Mouse (Mus musculus): ENCODE data around the gene Tubgcp2.

The Tubgcp2 gene

DNA sequence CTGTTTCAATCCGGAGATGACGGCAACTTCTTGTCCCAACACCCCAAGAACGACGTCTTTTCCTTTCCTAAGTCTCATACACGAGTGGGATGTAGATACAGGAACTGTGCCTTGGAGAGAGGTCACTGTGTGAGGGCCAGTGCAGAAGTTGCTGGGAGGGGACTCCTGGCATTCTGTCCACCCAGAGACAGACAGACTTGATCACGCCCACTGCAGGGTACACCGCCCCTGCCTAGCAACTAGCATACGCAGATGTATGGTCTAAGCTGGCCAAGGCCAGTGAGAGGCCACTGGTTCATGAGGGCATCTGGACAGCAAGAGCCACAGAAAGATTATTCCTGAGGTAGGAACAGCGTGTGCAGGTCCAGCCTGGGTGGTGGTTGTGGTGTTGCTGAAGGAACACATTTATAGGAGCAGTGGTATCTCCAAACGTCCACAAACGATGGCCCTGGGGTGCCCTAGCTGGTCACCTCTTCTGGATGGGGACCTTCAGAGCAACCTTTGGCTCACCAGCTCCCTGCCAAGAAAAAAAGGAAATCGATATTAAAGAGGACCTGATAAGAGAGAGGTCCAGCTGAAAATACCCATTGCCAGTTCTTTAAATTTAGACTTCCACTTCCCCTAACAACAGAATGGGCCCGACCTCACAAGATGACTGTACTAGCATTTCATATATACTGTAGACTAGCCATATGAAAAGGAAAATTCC, 57.3 kb downstream of the Tubgcp2 start:
- DNase-seq (ENCODE audit: low read depth): no peak

DNA sequence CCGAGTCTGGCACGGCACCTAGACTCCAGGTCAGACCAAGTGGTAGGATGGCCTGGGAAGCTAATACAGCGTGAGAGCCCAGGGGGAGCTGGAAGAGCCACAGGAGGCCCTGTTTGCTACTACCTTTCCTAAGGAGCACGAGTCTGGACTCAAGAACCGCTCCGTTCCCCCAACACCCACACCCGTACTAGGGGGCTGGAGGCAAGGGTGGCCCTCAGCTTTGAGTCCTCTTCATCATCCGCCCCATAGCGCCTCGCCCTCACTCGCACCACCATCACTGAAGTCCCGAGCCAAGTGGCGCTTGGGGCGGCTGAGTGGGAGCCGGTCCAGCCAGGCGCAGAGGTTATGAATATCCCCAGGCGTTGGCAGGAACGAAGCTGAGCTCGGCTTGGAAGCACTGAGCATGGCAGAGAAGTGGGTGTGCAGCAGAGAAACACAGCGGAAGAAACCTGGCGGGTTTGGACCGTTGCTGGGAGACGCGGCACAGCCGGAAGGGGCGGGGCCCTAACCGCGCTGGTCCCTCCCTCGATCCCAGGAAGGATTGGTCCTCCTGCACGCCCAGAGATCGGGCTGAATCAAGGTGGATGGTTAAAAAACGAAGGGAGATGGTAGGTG, 58.1 kb downstream of the Tubgcp2 start, which contains the start of gene 6430531B16Rik:
6430531B16Rik (minus strand) TSS at position 478 of the 615 bp plus-strand sequence.
- DNase-seq (ENCODE audit: low read depth): peak; percentile 81

GRCm38 (mm10) chr7:139975471-139975870, 61.0 kb downstream of the Tubgcp2 start:
- no peak for DNase-seq (ENCODE audit: low read depth)

DNA sequence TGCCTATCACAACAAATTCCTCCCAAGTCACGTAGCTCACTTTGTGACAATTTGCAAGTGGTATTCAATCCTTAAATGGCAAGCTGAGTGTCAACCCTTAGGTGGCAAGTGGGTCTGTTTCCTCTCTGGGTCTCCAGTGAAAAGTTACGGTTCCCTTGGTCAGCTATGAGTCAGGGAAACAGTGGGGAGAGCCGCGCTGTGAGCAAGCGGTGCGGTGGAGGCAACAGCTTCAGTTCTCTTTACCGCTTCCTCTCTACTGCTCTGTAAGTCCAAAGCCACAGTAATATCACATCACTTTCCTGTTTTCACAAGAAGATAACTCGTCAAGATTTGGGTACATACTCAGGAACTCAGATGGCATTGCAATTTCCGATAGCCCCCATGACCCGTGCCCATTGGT, 62.2 kb downstream of the Tubgcp2 start:
- peak; percentile 64 for DNase-seq (ENCODE audit: low read depth)

GRCm38 (mm10) chr7:139972923-139973331, 63.5 kb downstream of the Tubgcp2 start:
- no peak for DNase-seq (ENCODE audit: low read depth)

GRCm38 (mm10) chr7:139971436-139971835, 65.0 kb downstream of the Tubgcp2 start:
- DNase-seq (ENCODE audit: low read depth): no peak

GRCm38 (mm10) chr7:139970979-139971378, 65.5 kb downstream of the Tubgcp2 start:
- no peak for DNase-seq (ENCODE audit: low read depth)

GRCm38 (mm10) chr7:139970216-139970919, 66.1 kb downstream of the Tubgcp2 start:
- no peak for DNase-seq (ENCODE audit: low read depth)

DNA sequence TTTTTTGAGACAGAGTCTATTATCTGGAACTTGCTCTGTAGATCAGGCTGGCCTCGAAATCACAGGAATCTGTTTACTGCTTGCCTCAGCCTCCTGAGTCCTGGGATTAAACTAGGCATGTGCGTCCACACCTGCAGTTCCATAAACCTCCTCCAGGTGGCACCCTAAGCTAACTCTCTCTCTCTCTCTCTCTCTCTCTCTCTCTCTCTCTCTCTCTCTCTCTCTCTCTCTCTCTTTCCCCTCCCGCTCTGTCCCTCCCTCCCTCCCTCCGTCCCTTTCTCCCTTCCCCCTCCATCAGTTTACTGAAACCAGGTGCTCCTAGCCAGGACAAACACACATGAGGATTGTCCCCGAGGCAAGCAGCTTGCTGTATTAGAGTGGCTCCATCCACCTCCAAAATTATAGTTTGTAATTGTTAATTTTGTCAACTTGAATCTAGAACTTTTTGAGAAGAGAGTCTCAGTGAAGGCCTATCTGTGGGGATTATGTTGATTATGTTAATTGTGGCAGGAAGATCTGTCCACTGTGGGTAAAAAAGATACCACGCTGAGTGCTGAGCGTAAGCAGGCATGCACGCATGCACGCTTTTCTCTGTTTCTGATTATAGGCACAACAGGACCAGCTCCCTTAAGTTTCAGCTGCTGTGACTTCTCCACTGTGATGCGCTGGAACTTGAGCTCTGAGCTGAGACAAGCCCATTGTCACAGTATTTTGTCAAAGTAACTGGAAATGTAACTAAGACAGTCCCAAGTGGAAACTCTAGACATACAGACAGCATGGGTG, 66.9 kb downstream of the Tubgcp2 start:
- peak; percentile 89 for DNase-seq (ENCODE audit: low read depth)

DNA sequence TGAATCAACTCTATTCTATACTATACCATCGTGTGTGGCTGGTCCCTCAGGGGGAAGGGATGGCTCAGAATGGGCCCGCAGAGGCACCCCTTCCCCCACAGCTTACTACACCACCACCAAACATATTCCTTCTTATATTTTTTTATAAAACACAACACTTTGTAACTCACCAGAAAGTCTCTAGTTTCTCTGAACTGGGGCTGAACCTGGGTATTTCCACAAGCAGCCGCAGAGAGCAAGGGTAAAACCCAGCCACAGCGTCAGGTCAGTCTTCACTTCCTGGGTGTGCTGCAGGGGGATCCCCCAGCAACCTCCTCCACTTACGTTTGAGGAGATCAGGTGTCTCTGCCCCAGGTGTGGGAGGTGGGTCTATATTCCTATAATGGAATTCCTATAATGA, 68.0 kb downstream of the Tubgcp2 start:
- DNase-seq (ENCODE audit: low read depth): peak; percentile 77

- no peak for DNase-seq (ENCODE audit: low read depth)
These were observed 69.3 kb downstream of the Tubgcp2 start for GRCm38 (mm10) chr7:139967175-139967574.

DNA sequence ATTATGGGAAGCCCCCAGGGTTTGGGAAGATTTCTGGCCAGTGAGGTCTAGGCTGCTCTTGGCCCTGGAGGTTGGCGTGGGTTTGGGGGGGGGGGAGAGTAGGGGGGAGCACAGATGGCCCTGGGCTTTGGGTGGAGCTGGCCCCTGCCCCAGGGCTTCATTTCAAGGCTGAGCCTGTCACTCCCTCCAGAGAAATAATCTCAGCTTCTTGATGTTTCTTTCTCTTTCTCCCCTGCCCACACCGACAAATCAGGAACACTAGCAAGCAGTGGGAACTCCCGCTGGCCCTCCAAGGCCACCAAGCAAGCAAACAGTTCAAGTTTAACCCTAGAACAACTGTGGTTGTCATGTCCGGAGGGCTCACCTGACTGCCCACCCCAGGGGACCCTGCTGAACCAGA, 72.7 kb downstream of the Tubgcp2 start:
- DNase-seq (ENCODE audit: low read depth): no peak

- no peak for DNase-seq (ENCODE audit: low read depth)
These were observed 75.3 kb downstream of the Tubgcp2 start for GRCm38 (mm10) chr7:139961141-139961540.

- no peak for DNase-seq (ENCODE audit: low read depth)
These were observed 78.5 kb downstream of the Tubgcp2 start for GRCm38 (mm10) chr7:139957958-139958357.

GRCm38 (mm10) chr7:139957437-139957836, 79.0 kb downstream of the Tubgcp2 start:
- DNase-seq (ENCODE audit: low read depth): no peak

DNA sequence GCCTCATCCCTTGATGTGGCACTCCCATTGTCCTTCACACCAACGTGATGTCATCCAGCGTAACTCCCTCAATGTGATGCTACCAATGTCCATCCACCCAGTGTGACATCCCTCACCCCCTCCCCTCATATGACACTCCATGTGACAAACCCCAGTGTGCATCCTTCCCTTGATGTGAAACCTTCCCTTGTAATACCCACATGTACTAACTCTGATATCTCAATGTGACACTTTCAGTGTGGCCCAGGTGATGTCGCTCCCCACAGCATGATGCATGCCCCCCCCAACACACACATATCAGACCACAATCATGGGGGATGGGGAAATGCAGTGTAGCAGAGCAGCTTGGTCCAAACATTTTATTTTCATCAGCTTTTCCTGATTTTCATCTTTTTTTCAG, 79.8 kb downstream of the Tubgcp2 start:
- DNase-seq (ENCODE audit: low read depth): no peak

DNA sequence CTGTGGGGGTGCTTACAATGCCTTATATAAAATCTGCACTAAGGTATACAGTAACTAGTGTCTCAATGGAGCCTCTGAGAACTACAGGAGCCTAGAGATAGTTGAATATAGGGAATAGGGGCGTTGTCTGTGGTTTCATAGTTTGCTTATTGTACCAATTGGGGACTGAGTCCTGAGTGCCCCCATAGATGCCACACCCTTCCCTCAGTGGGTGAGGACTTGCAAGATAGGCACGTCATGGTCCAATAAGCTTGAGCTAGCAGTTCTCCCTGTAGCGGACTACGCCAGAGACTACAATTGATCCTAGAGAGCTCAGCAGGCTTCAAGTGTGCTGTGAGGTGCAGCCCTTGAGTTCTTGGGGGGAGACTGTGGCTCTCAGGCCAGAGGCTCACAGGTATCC, 81.0 kb downstream of the Tubgcp2 start:
- DNase-seq (ENCODE audit: low read depth): no peak

- DNase-seq (ENCODE audit: low read depth): no peak
These were observed 84.4 kb downstream of the Tubgcp2 start for GRCm38 (mm10) chr7:139951991-139952633.

GRCm38 (mm10) chr7:139951079-139951478, 85.4 kb downstream of the Tubgcp2 start:
- DNase-seq (ENCODE audit: low read depth): peak; percentile 60

- DNase-seq (ENCODE audit: low read depth): peak; percentile 78
These were observed 86.0 kb downstream of the Tubgcp2 start for GRCm38 (mm10) chr7:139950283-139950971.

- DNase-seq (ENCODE audit: low read depth): peak; percentile 71
These were observed 86.6 kb downstream of the Tubgcp2 start for GRCm38 (mm10) chr7:139949893-139950282.

Data from naive thymus-derived CD4-positive, alpha-beta T cell, adult 2 months (primary cell).